Mouse (Mus musculus): ENCODE results near the gene Fgfr2.

DNA sequence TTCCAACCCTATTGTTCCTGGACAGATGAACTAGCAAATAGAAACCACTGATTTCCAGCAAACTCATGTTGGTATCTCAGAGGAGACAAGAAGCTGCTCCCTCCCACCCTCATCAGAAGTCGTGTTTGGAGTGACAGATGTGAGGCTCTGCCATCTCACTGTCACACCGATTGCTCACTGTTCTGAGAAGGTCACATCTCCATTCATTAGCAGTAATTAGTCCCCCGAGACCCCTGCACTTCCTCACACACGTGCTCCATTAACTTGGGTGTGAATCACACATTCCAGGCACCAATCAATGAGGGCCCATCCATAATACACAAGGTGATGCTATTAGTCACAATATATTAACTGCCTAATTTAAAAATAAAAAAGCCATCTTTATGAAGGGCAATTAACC is 497.0 kb downstream of the Fgfr2 start:
- TF ChIP-seq TCF12 (IDR thresholded peaks at IDR 0.05; ENCODE audit: insufficient read depth, poor library complexity, severe bottlenecking) (no peak), MAX (IDR thresholded peaks at IDR 0.05; ENCODE audit: low read depth) (no peak), POLR2A (IDR thresholded peaks at IDR 0.05; ENCODE audit: insufficient read length, low read depth) (no peak), POLR2AphosphoS2 (IDR thresholded peaks at IDR 0.05; ENCODE audit: insufficient read length, low read depth) (no peak), REST (IDR thresholded peaks at IDR 0.05; ENCODE audit: insufficient read depth, insufficient read length) (no peak), TCF3 (IDR thresholded peaks at IDR 0.05; ENCODE audit: insufficient read length, low read depth) (no peak), USF1 (IDR thresholded peaks at IDR 0.05; ENCODE audit: low read depth) (no peak), CEBPB (IDR thresholded peaks at IDR 0.05; ENCODE audit: insufficient read depth, poor library complexity, severe bottlenecking) (no peak), MYOG (IDR thresholded peaks at IDR 0.05; ENCODE audit: control insufficient read depth in 1 of 3, insufficient read depth in 1 of 3, insufficient read length in 2 of 3, low read depth in 2 of 3) (no peak), SRF (IDR thresholded peaks at IDR 0.05; ENCODE audit: control insufficient read depth, insufficient read length, low read depth) (no peak)
